Mouse (Mus musculus) liver, adult 2 months (tissue): ENCODE measurements around the gene Epn2.

Source experiments
- CTCF ChIP-seq: fragments of 200-500 bp; IDR thresholded peaks from 2 replicates; pipeline ENCODE4 v1.5.1; 2011; ENCODE audit warnings: low read depth, low read length, control low read depth
- POLR2A ChIP-seq: fragments of 200-500 bp; IDR thresholded peaks from 2 replicates; pipeline ENCODE4 v1.6.1; 2011; ENCODE audit warnings: low read length, control low read depth; ENCODE audit not compliant: insufficient read depth; ENCODE audit errors: extremely low read depth

- TF ChIP-seq CTCF (no peak), POLR2A (no peak)
These were observed 5.9 kb upstream of the Epn2 start for GRCm38 (mm10) chr11:61585421-61585820.
